Mouse (Mus musculus): ENCODE measurements around the gene Aldob.
A peak's percentile ranks its signal among the peaks of the same experiment; 100 is the strongest.
"Not testable (repeated sequence)": the region's sequence is repeated elsewhere in the genome, so short reads cannot be mapped to it uniquely, and the experiment has no call there.

Gene Aldob

GRCm38 (mm10) chr4:49535675-49536294 lies 13.6 kb downstream of the Aldob start:
- peak; percentile 24 for DNase-seq

- DNase-seq = peak; percentile 51
These were observed 14.3 kb downstream of the Aldob start for GRCm38 (mm10) chr4:49535036-49535435.

GRCm38 (mm10) chr4:49522576-49522975 lies 26.8 kb downstream of the Aldob start:
- DNase-seq = peak; percentile 93

- no peak for DNase-seq
These were observed 28.0 kb downstream of the Aldob start for GRCm38 (mm10) chr4:49521346-49521745.

- DNase-seq = peak; percentile 100
These were observed 28.6 kb downstream of the Aldob start, which contains the start of the genes Mrpl50 and Zfp189 for GRCm38 (mm10) chr4:49520572-49521340. TSS of gene Mrpl50 (minus strand) at chr4:49521093. TSS of gene Zfp189 (plus strand) at chr4:49521176.

GRCm38 (mm10) chr4:49519476-49519875 lies 29.9 kb downstream of the Aldob start:
- DNase-seq = no peak

- DNase-seq = no peak
These were observed 34.9 kb downstream of the Aldob start for GRCm38 (mm10) chr4:49514441-49514840.

- DNase-seq = no peak
These were observed 36.7 kb downstream of the Aldob start for GRCm38 (mm10) chr4:49512636-49513035.

GRCm38 (mm10) chr4:49510236-49510835 lies 39.0 kb downstream of the Aldob start:
- not testable (repeated sequence) for DNase-seq

GRCm38 (mm10) chr4:49509183-49509582 lies 40.2 kb downstream of the Aldob start:
- no peak for DNase-seq

GRCm38 (mm10) chr4:49506386-49506785 lies 43.0 kb downstream of the Aldob start, which contains the start of gene Baat:
TSS of gene Baat (minus strand) at chr4:49506557.
- no peak for DNase-seq

GRCm38 (mm10) chr4:49503563-49503962 lies 45.8 kb downstream of the Aldob start:
- no peak for DNase-seq
